Mouse (Mus musculus) midbrain, embryonic 14.5 days (tissue): ENCODE results near the gene March9. TPM values are rescaled to one million over a fixed set of nuclear protein-coding genes. Genes with fewer than 3 reads are reported as not detected.
A peak's percentile ranks its signal among the peaks of the same experiment; 100 is the strongest.
"Not testable (repeated sequence)": the region's sequence is repeated elsewhere in the genome, so short reads cannot be mapped to it uniquely, and the experiment has no call there.

Source experiments
- ATAC-seq: fragments of 200-750 bp; cut with Nextera tagmentation; 2 replicates; pipeline ENCODE4 v1.8.0; 2017; ENCODE audit warnings: moderate number of reproducible peaks, moderate library complexity; ENCODE audit not compliant: low FRiP score, low TSS enrichment
- DNase-seq: peaks from one replicate; pipeline ENCODE4 v3.0.0-alpha.2; 2015
- H3K27ac ChIP-seq: fragments of 300-500 bp; sonication (generic); replicated peaks from 2 replicates; pipeline ENCODE4 v1.5.1; 2014; ENCODE audit warnings: mild to moderate bottlenecking, low read depth, low read length, moderate library complexity
- H3K27me3 ChIP-seq: fragments of 300-500 bp; sonication (generic); 2 replicates; pipeline ENCODE4 v1.6.1; 2014; ENCODE audit warnings: low read length, control low read depth, mixed read lengths; ENCODE audit not compliant: control insufficient read depth, insufficient read depth
- H3K36me3 ChIP-seq: fragments of 300-500 bp; sonication (generic); 2 replicates; pipeline ENCODE4 v1.6.1; 2014; ENCODE audit warnings: low read length, control low read depth; ENCODE audit not compliant: control insufficient read depth, insufficient read depth
- H3K4me1 ChIP-seq: fragments of 300-500 bp; sonication (generic); 2 replicates; pipeline ENCODE4 v1.6.1; 2014; ENCODE audit warnings: mild to moderate bottlenecking, antibody characterized with exemption, low read length, control low read depth; ENCODE audit not compliant: control insufficient read depth, insufficient read depth
- H3K4me2 ChIP-seq: fragments of 300-500 bp; sonication (generic); 2 replicates; pipeline ENCODE4 v1.6.1; 2014; ENCODE audit warnings: mild to moderate bottlenecking, low read length, moderate library complexity
- H3K4me3 ChIP-seq: fragments of 300-500 bp; sonication (generic); replicated peaks from 2 replicates; pipeline ENCODE4 v1.5.1; 2014; ENCODE audit warnings: low read depth, low read length
- H3K9ac ChIP-seq: fragments of 300-500 bp; sonication (generic); replicated peaks from 2 replicates; pipeline ENCODE4 v1.6.1; 2014; ENCODE audit warnings: mild to moderate bottlenecking, low read length, moderate library complexity
- H3K9me3 ChIP-seq: fragments of 300-500 bp; sonication (generic); 2 replicates; pipeline ENCODE4 v1.6.1; 2016; ENCODE audit warnings: low read length, control low read depth, mixed read lengths; ENCODE audit not compliant: control insufficient read depth
- WGBS: fragments of 180-500 bp; shearing (Covaris S2); extraction: QIAGEN DNeasy Blood & Tissue Kit; methylation state at CpG from one replicate; pipeline ENCODE4 v1.1.7; 2014; 5-methylcytosine and 5-hydroxymethylcytosine counted together
- polyA plus RNA-seq: library from polyadenylated mRNA; unstranded; fragments of >200 nt; fragmentation: Nextera tagmentation; extraction: Ambion mirVana; gene quantifications from 2 replicates; pipeline ENCODE4 v1.2.1, GENCODE M21; 2014

March9 gene
- polyA plus RNA-seq, 1 experiment from 2014 or later: 11.8 TPM

DNA sequence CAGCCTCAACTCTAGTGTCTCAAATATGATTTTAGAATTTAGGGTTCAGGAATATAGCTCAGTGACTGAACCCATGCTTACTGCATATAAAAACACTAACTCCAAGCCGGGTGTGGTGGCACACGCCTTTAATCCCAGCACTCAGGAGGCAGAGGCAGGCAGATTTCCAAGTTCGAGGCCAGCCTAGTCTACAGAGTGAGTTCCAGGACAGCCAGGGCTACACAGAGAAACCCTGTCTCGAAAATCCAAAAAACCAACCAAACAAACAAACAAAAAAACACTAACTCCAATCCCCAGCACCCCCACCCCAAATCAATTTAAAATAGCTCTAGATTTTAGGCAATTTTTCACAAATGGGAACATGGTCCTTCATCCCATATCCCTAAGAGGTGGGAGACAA is 2.1 kb upstream of the March9 start:
- H3K4me3 ChIP-seq, H3K27me3 ChIP-seq, ATAC-seq, DNase-seq, H3K4me2 ChIP-seq, H3K9ac ChIP-seq, H3K27ac ChIP-seq, H3K9me3 ChIP-seq: not testable (repeated sequence)
- Histone ChIP-seq H3K36me3 (peaks cover 34% of the 10 kb centered on the region), H3K4me1 (peaks cover 31% of the 10 kb centered on the region; the same call in 1 of the 2 replicates)
- 92% methylated on average over 4 of the region's 4 CpGs for WGBS

- Histone ChIP-seq H3K4me2 (peak overlapping the region; percentile 75), H3K27ac (peak overlapping the region; percentile 97), H3K27me3 (no peaks in the 10 kb centered on the region), H3K9ac (peak overlapping the region; percentile 98; the same call in 1 of the 2 replicates), H3K4me3 (peak overlapping the region; percentile 90; the same call in 1 of the 2 replicates), H3K4me1 (peaks cover 31% of the 10 kb centered on the region; the same call in 1 of the 2 replicates), H3K36me3 (peaks cover 34% of the 10 kb centered on the region), H3K9me3 (no peaks in the 10 kb centered on the region)
- ATAC-seq: no peak
- 69% methylated on average over 2 of the region's 2 CpGs for WGBS
- DNase-seq: no peak
Measured at GRCm38 (mm10) chr10:127061513-127061912, 1.5 kb upstream of the March9 start.

- Histone ChIP-seq H3K9me3 (no peaks in the 10 kb centered on the region), H3K27ac (peak overlapping the region; percentile 97), H3K36me3 (peaks cover 34% of the 10 kb centered on the region), H3K4me1 (peaks cover 31% of the 10 kb centered on the region; the same call in 1 of the 2 replicates), H3K4me3 (peak overlapping the region; percentile 90), H3K9ac (peak overlapping the region; percentile 98; the same call in 1 of the 2 replicates), H3K27me3 (no peaks in the 10 kb centered on the region), H3K4me2 (peak overlapping the region; percentile 75)
- DNase-seq (peak; percentile 49), ATAC-seq (no peak)
- WGBS: 15% methylated on average over 5 of the region's 5 CpGs
Measured at GRCm38 (mm10) chr10:127061085-127061484, 1.1 kb upstream of the March9 start.

GRCm38 (mm10) chr10:127059174-127059967 is 613 bp downstream of the March9 start:
- peak overlapping the region; percentile 75 for H3K4me2 ChIP-seq
- no peaks in the 10 kb centered on the region for H3K27me3 ChIP-seq
- peaks cover 36% of the 10 kb centered on the region for H3K36me3 ChIP-seq
- peaks cover 29% of the 10 kb centered on the region; the same call in 1 of the 2 replicates for H3K4me1 ChIP-seq
- no peaks in the 10 kb centered on the region for H3K9me3 ChIP-seq
- H3K9ac ChIP-seq: peak overlapping the region; percentile 98
- H3K27ac ChIP-seq: peak overlapping the region; percentile 97
- DNase-seq (peak; percentile 78), ATAC-seq (0 out of 2 replicates have a peak, but pooled peaks have one; percentile 1)
- H3K4me3 ChIP-seq: peak overlapping the region; percentile 90
- under 1% methylated on average over 64 of the region's 92 CpGs for WGBS

DNA sequence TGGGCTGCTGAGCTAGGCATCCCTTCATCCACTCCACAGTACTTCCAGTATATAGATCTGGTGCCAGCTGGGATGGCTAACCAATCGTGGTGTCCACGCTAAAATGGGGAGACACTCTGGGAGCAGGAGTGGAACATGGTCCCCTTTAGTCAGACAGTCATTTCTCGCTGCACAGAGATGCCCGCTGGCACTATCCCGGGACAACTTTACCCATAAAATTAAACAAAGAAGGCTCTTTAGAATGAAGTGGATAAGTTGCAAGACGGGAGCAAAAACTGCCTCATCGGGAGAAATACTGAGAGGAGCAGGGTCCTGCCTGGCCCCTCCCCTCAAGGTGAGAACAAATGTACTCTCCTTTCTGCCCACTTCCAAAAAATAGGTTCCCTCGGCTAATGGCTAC is 1.3 kb downstream of the March9 start:
- Histone ChIP-seq H3K4me3 (peak overlapping the region; percentile 90), H3K4me1 (peaks cover 29% of the 10 kb centered on the region; the same call in 1 of the 2 replicates), H3K4me2 (peak overlapping the region; percentile 75), H3K9me3 (no peaks in the 10 kb centered on the region), H3K36me3 (peaks cover 43% of the 10 kb centered on the region), H3K27ac (peak overlapping the region; percentile 97; the same call in 1 of the 2 replicates), H3K27me3 (no peaks in the 10 kb centered on the region), H3K9ac (peak overlapping the region; percentile 98)
- 2% methylated on average over 8 of the region's 8 CpGs for WGBS
- DNase-seq (peak; percentile 29), ATAC-seq (no peak)

GRCm38 (mm10) chr10:127058161-127058560 is 1.8 kb downstream of the March9 start:
- peaks cover 29% of the 10 kb centered on the region; the same call in 1 of the 2 replicates for H3K4me1 ChIP-seq
- H3K36me3 ChIP-seq: peaks cover 46% of the 10 kb centered on the region

DNA sequence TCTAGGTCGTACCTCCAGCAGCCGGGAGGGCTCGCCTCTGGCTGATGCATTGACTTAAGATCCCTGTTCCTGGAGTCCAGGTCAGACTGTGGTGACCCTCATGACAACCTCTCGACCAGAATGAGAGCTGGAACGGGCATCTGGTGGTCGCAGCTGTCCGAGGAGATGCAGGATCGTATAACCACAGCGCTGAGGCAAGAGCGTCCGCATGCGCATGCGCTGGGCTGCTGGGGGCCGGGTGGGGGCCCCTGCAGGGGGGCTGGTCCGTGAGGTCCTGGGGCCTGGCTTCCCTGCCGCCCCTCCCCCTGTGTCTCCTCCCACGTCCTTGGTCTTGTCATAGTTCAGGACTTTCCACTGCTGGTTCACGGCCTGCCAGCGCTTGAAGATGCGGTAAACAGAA is 3.5 kb downstream of the March9 start:
- DNase-seq: no peak
- H3K27me3 ChIP-seq: 0 out of 2 replicates have a peak, but pooled peaks cover under 1% of the 10 kb centered on the region
- H3K9ac ChIP-seq: no peak overlapping the region
- 93% methylated on average over 20 of the region's 20 CpGs for WGBS
- H3K27ac ChIP-seq: no peak overlapping the region
- no peaks in the 10 kb centered on the region for H3K9me3 ChIP-seq
- no peak overlapping the region for H3K4me3 ChIP-seq
- peaks cover 17% of the 10 kb centered on the region; the same call in 1 of the 2 replicates for H3K4me1 ChIP-seq
- no peak for ATAC-seq
- peaks cover 52% of the 10 kb centered on the region for H3K36me3 ChIP-seq
- H3K4me2 ChIP-seq: no peak overlapping the region

More at GRCm38 (mm10) chr10:127058161-127058560, 1.8 kb downstream of the March9 start:
- no peaks in the 10 kb centered on the region for H3K9me3 ChIP-seq
- H3K4me2 ChIP-seq: peak overlapping the region; percentile 75
- H3K27me3 ChIP-seq: no peaks in the 10 kb centered on the region
- ATAC-seq (no peak), DNase-seq (peak; percentile 90)
- WGBS: under 1% methylated on average over 9 of the region's 9 CpGs
- H3K4me3 ChIP-seq: peak overlapping the region; percentile 90
- no peak overlapping the region for H3K27ac ChIP-seq
- H3K9ac ChIP-seq: no peak overlapping the region; the same call in 1 of the 2 replicates

GRCm38 (mm10) chr10:127055406-127055805 is 4.6 kb downstream of the March9 start:
- DNase-seq (no peak), ATAC-seq (no peak)
- Histone ChIP-seq H3K9me3 (no peaks in the 10 kb centered on the region), H3K4me3 (no peak overlapping the region), H3K4me1 (peaks cover 13% of the 10 kb centered on the region; the same call in 1 of the 2 replicates), H3K36me3 (peaks cover 52% of the 10 kb centered on the region), H3K27me3 (peaks cover 11% of the 10 kb centered on the region), H3K4me2 (no peak overlapping the region), H3K9ac (no peak overlapping the region), H3K27ac (no peak overlapping the region)
- WGBS: 95% methylated on average over 8 of the region's 8 CpGs
